Mouse (Mus musculus): Measurements from ENCODE around the gene Slc16a11.

GRCm38 (mm10) chr11:70227126-70227525 is 14.6 kb downstream of the Slc16a11 start:
- no peak for TF ChIP-seq USF1 (IDR thresholded peaks at IDR 0.05; ENCODE audit: low read depth)
- TF ChIP-seq CTCF (IDR thresholded peaks at IDR 0.05; ENCODE audit: control insufficient read depth, insufficient read depth, insufficient read length), result no peak
